Mouse (Mus musculus) forebrain, embryonic 13.5 days (tissue): ENCODE data around the gene Zfyve21. TPM values are rescaled to one million over a fixed set of nuclear protein-coding genes. Genes with fewer than 3 reads are reported as not detected.

ENCODE experiments used
- polyA plus RNA-seq: library from polyadenylated mRNA; unstranded; fragments of >200 nt; fragmentation: Nextera tagmentation; extraction: Ambion mirVana; gene quantifications from 2 replicates; pipeline ENCODE4 v1.2.1, GENCODE M21; 2015

The Zfyve21 gene
- polyA plus RNA-seq, 1 experiment from 2014 or later = 45.6 TPM

Other genes with a start within 250 kb of the Zfyve21 start
- gene Mark3, start 239.6 kb upstream of the Zfyve21 start, polyA plus RNA-seq = 44.2 and 47.2 TPM in 2 replicates
- gene Ckb, start 141.8 kb upstream of the Zfyve21 start, polyA plus RNA-seq = 2,311 and 2,462 TPM in 2 replicates
- 10.7 and 12.2 TPM in 2 replicates for gene Trmt61a, start 136.1 kb upstream of the Zfyve21 start, polyA plus RNA-seq
- gene Bag5, start 100.9 kb upstream of the Zfyve21 start, polyA plus RNA-seq = 62.1 and 62.8 TPM in 2 replicates
- gene Apopt1, start 100.9 kb upstream of the Zfyve21 start, polyA plus RNA-seq = 52.6 and 56.2 TPM in 2 replicates
- gene Klc1, start 55.3 kb upstream of the Zfyve21 start, polyA plus RNA-seq = 319 and 339 TPM in 2 replicates
- gene Xrcc3, start 297 bp upstream of the Zfyve21 start, polyA plus RNA-seq = 5.5 and 6.6 TPM in 2 replicates
- gene Ppp1r13b, start 93.9 kb downstream of the Zfyve21 start, polyA plus RNA-seq = 9.3 TPM in 2 replicates
- gene Atp5mpl, start 152.8 kb downstream of the Zfyve21 start, polyA plus RNA-seq = 677 and 746 TPM in 2 replicates
- 0.45 and 1.3 TPM in 2 replicates for gene Tdrd9, start 157.4 kb downstream of the Zfyve21 start, polyA plus RNA-seq
- gene Rd3l, start 167.1 kb downstream of the Zfyve21 start, polyA plus RNA-seq = not detected in 2 replicates